Mouse (Mus musculus) macrophage (primary cell): ENCODE measurements around the gene Picalm. TPM values are rescaled to one million over a fixed set of nuclear protein-coding genes. Genes with fewer than 3 reads are reported as not detected.
"Not testable (repeated sequence)": the region's sequence is repeated elsewhere in the genome, so short reads cannot be mapped to it uniquely, and the experiment has no call there.

Experiments used
- H3K27ac ChIP-seq: fragments of 350-480 bp; formaldehyde crosslinking; 2 replicates; pipeline ENCODE4 v1.9.0; 2021
- H3K36me3 ChIP-seq: fragments of 350-480 bp; formaldehyde crosslinking; 2 replicates; pipeline ENCODE4 v1.9.0; 2021; ENCODE audit errors: inconsistent target
- H3K4me3 ChIP-seq: fragments of 350-480 bp; formaldehyde crosslinking; 2 replicates; pipeline ENCODE4 v1.9.0; 2021; ENCODE audit errors: inconsistent target
- H3K79me2 ChIP-seq: fragments of 350-480 bp; formaldehyde crosslinking; 2 replicates; pipeline ENCODE4 v1.9.0; 2021; ENCODE audit errors: inconsistent target
- WGBS: methylation state at CpG from one replicate; pipeline ENCODE4 v1.1.7; 2026; ENCODE audit warnings: inconsistent platforms; ENCODE audit not compliant: missing documents; 5-methylcytosine and 5-hydroxymethylcytosine counted together
- polyA plus RNA-seq: library from polyadenylated mRNA; stranded (reverse); fragments of 250-400 nt; gene quantifications from 3 replicates; pipeline ENCODE4 v1.2.4, GENCODE M21; 2018; ENCODE audit warnings: inconsistent platforms

Gene Picalm
- polyA plus RNA-seq, 1 experiment from 2014 or later: 393 TPM

DNA sequence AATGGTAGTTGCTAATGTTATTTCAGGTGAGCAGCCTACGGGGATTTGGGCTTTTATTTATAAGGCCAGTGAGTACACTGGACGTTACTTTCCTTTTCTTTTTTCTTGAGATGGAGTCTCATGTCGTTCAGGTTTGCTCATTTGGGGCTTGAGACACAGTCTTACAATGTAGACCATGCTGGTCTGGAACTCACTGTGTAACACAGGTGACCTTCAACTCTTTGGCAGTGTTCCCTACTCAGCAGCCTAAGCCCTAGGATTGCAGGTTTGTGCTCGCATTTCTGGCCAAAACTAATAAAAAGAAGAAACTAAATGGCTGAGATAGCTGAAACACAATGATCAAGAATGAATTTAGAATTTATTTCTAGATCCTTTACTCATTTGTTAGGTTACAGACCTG lies 15.9 kb downstream of the Picalm start:
- peaks cover 100% of the 10 kb centered on the region for H3K79me2 ChIP-seq
- H3K27ac ChIP-seq: no peak overlapping the region
- no peak overlapping the region for H3K4me3 ChIP-seq
- WGBS: 59% methylated on average over 4 of the region's 4 CpGs
- H3K36me3 ChIP-seq: peaks cover 3% of the 10 kb centered on the region; the same call in 1 of the 2 replicates

- 30% methylated on average over 1 of the region's 1 CpGs for WGBS
- Histone ChIP-seq H3K79me2 (peaks cover 100% of the 10 kb centered on the region), H3K4me3 (no peak overlapping the region), H3K36me3 (peaks cover 7% of the 10 kb centered on the region; the same call in 1 of the 2 replicates), H3K27ac (no peak overlapping the region)
These were observed 16.3 kb downstream of the Picalm start for GRCm38 (mm10) chr7:90146321-90146720.

DNA sequence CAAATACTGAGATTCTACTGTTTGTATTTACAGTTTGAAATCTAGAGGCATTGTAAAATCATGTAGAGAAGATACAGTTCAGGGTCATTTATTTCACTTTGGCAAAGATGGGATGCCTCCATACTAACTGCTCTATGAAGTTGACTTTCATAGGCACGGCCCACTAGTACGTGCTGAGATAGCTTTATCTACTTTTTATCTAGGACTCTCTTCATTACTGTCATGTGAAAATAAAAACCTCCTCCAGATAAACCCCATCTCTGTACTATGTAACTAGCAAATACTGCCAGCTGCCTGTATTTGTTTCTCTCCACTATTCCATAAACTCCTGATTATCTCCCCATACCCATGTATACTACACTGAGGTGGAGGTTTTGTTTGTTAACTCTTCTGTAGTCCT lies 18.0 kb downstream of the Picalm start:
- no peak overlapping the region for H3K27ac ChIP-seq
- H3K79me2 ChIP-seq: peaks cover 100% of the 10 kb centered on the region
- no peak overlapping the region for H3K4me3 ChIP-seq
- WGBS: 93% methylated on average over 2 of the region's 2 CpGs
- peaks cover 11% of the 10 kb centered on the region for H3K36me3 ChIP-seq

- H3K4me3 ChIP-seq: no peak overlapping the region
- 63% methylated on average over 1 of the region's 1 CpGs for WGBS
- H3K27ac ChIP-seq: no peak overlapping the region
- H3K79me2 ChIP-seq: peaks cover 100% of the 10 kb centered on the region
- H3K36me3 ChIP-seq: peaks cover 11% of the 10 kb centered on the region
These were observed 18.5 kb downstream of the Picalm start for GRCm38 (mm10) chr7:90148516-90148915.

DNA sequence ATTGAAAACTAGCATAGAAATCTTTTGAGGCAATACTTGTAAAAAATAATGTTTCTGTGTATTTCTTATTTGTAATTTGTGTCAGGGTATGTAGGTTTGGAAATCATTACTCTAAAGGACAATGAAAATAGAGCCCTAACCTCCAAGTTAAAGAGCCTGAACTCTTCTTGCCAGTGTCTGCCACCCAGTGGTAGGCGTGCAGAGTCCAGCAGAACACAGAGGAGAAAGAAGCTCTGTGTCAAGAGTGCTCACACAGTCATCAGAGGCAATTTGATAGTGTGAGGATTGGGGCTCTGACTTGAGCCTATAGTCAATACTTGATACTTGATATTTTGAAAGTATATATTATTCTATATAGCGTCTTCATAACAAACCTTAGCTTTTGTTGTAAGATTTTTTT lies 20.3 kb downstream of the Picalm start:
- peaks cover 99% of the 10 kb centered on the region for H3K79me2 ChIP-seq
- H3K27ac ChIP-seq: no peak overlapping the region
- H3K36me3 ChIP-seq: peaks cover 11% of the 10 kb centered on the region
- 59% methylated on average over 2 of the region's 2 CpGs for WGBS
- no peak overlapping the region for H3K4me3 ChIP-seq

DNA sequence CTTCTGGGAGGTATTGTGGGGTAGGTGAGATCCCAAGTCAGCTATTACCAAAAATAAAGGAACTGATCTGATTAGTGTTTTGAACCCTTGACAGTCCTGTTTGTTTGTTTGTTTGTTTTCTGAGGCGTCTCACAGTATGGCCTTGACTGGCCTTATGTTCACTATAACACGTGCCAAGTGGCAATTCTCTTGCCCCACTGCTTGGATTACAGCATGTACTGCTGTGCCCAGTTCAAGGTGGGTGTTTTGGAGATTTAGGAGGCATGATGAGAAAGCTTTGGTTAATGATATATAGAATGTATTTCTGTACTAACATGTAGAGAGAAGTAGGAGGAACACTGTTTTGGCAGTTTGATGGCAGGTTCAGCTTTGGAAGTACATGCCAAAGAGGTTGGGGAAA lies 28.0 kb downstream of the Picalm start:
- Histone ChIP-seq H3K79me2 (peaks cover 99% of the 10 kb centered on the region), H3K36me3 (peaks cover 30% of the 10 kb centered on the region), H3K27ac (no peak overlapping the region), H3K4me3 (no peak overlapping the region)
- 100% methylated on average over 2 of the region's 2 CpGs for WGBS

DNA sequence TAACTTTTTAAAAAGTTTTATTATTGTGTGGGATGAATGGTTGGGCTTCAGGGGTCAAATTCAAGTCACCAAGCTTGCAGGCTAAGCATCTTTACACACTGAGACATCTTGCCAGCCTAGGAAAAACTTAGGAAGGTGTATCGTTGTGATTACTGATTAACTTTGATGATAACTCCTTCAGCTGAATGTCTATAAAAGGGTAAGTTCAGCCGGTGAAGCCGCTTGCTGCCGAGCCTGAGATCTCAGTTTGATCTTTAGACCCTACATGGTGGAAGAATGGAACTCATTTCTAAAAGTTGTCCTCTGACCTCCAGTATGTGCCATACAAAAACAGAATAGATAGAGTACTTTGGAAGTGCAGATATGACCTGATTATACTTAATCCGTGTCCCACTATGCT lies 30.6 kb downstream of the Picalm start:
- H3K4me3 ChIP-seq: no peak overlapping the region
- peaks cover 51% of the 10 kb centered on the region for H3K36me3 ChIP-seq
- 98% methylated on average over 5 of the region's 5 CpGs for WGBS
- no peak overlapping the region for H3K27ac ChIP-seq
- peaks cover 98% of the 10 kb centered on the region for H3K79me2 ChIP-seq

- Histone ChIP-seq H3K36me3 (peaks cover 84% of the 10 kb centered on the region), H3K79me2 (peaks cover 94% of the 10 kb centered on the region), H3K27ac (no peak overlapping the region), H3K4me3 (no peak overlapping the region)
- 100% methylated on average over 1 of the region's 1 CpGs for WGBS
These were observed 34.3 kb downstream of the Picalm start for GRCm38 (mm10) chr7:90164276-90164675.

GRCm38 (mm10) chr7:90165970-90166369 lies 36.0 kb downstream of the Picalm start:
- Histone ChIP-seq H3K36me3 (peaks cover 92% of the 10 kb centered on the region), H3K4me3 (no peak overlapping the region)
- 75% methylated on average over 1 of the region's 1 CpGs for WGBS

GRCm38 (mm10) chr7:90167777-90168176 lies 37.8 kb downstream of the Picalm start:
- H3K4me3 ChIP-seq, H3K27ac ChIP-seq: not testable (repeated sequence)
- Histone ChIP-seq H3K36me3 (peaks cover 91% of the 10 kb centered on the region), H3K79me2 (peaks cover 61% of the 10 kb centered on the region; the same call in 1 of the 2 replicates)
- WGBS: 95% methylated on average over 4 of the region's 10 CpGs

More at GRCm38 (mm10) chr7:90165970-90166369, 36.0 kb downstream of the Picalm start:
- Histone ChIP-seq H3K27ac (no peak overlapping the region), H3K79me2 (peaks cover 79% of the 10 kb centered on the region; the same call in 1 of the 2 replicates)

DNA sequence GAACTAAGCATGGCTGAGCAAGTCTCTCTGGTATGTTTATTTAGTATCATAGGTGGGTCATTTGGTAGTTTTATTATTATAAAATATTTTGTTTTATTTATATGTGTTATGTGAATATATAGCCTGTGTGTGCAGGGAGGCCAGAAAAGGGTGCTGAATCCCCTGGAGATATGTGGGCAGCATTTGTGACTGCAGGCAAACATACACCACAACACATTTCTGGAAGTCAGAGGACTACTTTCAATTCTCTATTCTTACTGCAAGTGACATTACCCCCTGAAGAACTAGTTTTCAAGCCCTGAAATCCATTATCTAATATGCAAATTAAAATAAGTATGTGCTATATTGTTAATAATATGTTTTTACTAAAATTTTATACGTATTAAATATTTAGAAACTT lies 43.8 kb downstream of the Picalm start:
- WGBS: 83% methylated on average over 1 of the region's 1 CpGs
- peaks cover 21% of the 10 kb centered on the region; the same call in 1 of the 2 replicates for H3K79me2 ChIP-seq
- H3K36me3 ChIP-seq: peaks cover 86% of the 10 kb centered on the region
- no peak overlapping the region for H3K4me3 ChIP-seq
- no peak overlapping the region for H3K27ac ChIP-seq

DNA sequence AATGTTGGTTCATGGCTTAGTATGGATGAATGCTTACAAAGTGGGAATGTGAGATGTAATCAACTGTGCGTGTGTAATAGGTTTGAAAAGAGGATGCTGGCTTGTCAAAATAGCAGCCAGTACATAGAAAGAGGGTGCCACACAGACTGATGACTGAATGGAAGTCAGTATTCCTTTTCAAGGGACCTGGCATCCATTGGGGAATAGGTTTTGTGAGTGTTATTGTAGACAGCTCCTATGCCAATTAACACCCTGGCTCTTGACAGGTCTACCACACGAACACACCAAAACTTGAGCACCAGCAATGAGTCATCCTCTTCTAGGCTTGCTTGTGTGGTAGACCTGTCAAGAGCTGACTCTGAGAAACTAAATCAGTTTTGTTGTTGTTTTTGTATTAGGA lies 45.6 kb downstream of the Picalm start:
- H3K4me3 ChIP-seq: no peak overlapping the region
- 95% methylated on average over 2 of the region's 2 CpGs for WGBS
- peaks cover 80% of the 10 kb centered on the region for H3K36me3 ChIP-seq
- H3K27ac ChIP-seq: no peak overlapping the region
- peaks cover 29% of the 10 kb centered on the region; the same call in 1 of the 2 replicates for H3K79me2 ChIP-seq

DNA sequence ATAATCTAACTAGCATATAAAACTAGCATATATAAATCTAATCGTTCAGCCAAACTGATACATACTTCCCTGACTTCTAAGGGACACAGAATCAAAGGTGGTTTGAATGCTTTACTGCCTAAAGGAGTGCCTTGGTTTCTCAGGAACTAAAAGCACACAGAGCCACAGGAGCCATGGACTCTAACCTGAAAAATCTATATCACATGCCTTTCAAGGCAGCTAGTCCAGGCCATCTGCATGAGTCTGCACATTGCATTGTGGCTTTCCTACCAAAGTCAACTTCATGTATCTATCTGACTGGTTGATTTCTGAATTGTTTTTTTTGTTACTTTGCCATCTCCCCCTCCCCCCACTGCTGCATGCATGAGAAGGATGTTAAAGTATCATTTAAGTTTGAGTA lies 50.6 kb downstream of the Picalm start:
- peaks cover 64% of the 10 kb centered on the region for H3K36me3 ChIP-seq
- H3K79me2 ChIP-seq: peaks cover 79% of the 10 kb centered on the region; the same call in 1 of the 2 replicates
- WGBS: 93% methylated on average over 1 of the region's 1 CpGs
- no peak overlapping the region for H3K27ac ChIP-seq
- H3K4me3 ChIP-seq: no peak overlapping the region

DNA sequence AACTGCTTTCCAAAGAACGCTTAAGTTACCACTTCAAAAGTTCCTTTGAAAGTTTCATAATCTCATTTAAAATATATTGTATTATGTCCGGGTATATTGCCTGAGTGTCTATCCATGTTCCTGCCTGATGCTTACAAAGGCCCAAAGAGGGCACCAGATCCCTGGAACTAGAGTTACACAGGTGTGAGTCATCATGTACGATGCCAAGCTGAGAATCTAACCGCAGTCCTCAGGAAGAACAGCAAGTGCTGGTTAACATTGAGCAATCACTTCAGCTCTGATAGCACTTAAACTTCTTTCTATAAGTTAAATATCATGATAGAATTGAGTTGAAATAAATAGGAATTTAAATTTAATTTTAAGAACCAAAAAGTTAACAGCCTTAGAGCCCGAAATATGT lies 70.2 kb downstream of the Picalm start:
- WGBS: 87% methylated on average over 4 of the region's 5 CpGs
- Histone ChIP-seq H3K36me3 (peaks cover 94% of the 10 kb centered on the region), H3K27ac (no peak overlapping the region)

DNA sequence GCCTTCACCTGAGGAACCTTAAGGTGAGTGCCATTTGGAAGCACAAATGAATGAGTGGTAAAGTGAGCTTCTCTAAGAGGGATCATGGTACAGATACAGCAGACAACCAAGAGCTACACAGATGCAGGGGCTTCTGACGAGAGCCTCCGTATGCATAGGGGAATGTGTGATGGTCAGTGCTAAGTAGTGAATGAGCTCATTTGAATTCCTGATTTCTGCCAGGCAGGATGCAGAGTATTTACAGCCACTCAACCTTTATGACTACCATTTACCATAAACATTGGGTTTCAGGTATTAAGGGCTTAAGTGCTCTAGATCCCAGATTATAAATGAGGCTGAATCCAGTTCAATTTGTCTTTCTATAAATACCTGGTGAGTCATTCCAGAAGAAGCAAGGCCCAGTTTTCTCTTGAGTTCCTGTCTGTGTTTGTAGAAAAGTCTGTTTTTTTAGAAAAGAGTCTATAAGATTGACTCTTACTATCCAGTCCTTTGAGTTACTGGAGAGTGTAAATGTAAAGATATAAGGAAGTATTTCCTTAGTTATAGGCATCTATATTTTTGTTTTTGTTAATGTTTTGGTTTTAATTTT lies 72.0 kb downstream of the Picalm start:
- H3K79me2 ChIP-seq: peaks cover 62% of the 10 kb centered on the region; the same call in 1 of the 2 replicates
- H3K27ac ChIP-seq: no peak overlapping the region
- no peak overlapping the region for H3K4me3 ChIP-seq
- H3K36me3 ChIP-seq: peaks cover 95% of the 10 kb centered on the region
- 96% methylated on average over 2 of the region's 2 CpGs for WGBS

More for the DNA sequence above, 70.2 kb downstream of the Picalm start:
- H3K4me3 ChIP-seq: no peak overlapping the region
- H3K79me2 ChIP-seq: peaks cover 71% of the 10 kb centered on the region; the same call in 1 of the 2 replicates
